Mouse (Mus musculus): ENCODE data around the gene Polr2b. TPM values are rescaled to one million over a fixed set of nuclear protein-coding genes. Genes with fewer than 3 reads are reported as not detected.
A peak's percentile ranks its signal among the peaks of the same experiment; 100 is the strongest.

The Polr2b gene
- total and polyA plus RNA-seq, 3 experiments, result 3.7 to 179 (median 148) TPM

DNA sequence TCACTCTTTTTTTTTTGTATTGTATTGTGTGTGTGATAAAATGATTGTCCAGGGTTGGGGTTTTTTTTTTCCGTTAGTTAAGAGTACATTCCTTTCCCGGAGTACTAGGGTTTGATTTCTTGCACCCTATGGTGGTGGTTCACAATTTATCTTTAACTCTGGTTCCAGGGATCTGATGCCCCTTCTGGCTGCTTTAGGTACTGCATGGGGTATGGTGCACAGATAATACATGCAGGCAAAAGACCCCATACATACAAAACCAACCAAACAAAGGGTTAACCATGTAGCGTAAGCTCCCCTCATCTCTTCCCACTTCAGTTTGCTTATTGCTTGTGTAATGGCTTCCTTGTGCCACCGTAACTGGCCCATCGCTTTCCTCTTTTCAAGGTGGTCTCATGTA, 34.0 kb upstream of the Polr2b start:
- Histone ChIP-seq H3K9me3 (replicated peaks) (peaks cover 2% of the 10 kb centered on the region; the same call in 1 of the 2 replicates), H3K27me3 (ENCODE audit: insufficient read depth, low read length) (no peaks in the 10 kb centered on the region), H3K4me3 (ENCODE audit: low read depth, low read length) (no peak overlapping the region), H3K36me3 (replicated peaks) (peaks cover 94% of the 10 kb centered on the region), H3K4me1 (ENCODE audit: insufficient read depth, low read depth, low read length) (peaks cover 37% of the 10 kb centered on the region)
- DNase-seq (ENCODE audit: low spot score), result no peak
- TF ChIP-seq TAL1 (conservative IDR thresholded peaks at IDR 0.05; ENCODE audit: low read depth, low read length) (no peak), CTCF (IDR thresholded peaks at IDR 0.05; ENCODE audit: low read depth, low read length) (peak; percentile 80)
- no peak for ATAC-seq (ENCODE audit: extremely low read depth, insufficient number of reproducible peaks, low FRiP score, poor library complexity, severe bottlenecking)

DNA sequence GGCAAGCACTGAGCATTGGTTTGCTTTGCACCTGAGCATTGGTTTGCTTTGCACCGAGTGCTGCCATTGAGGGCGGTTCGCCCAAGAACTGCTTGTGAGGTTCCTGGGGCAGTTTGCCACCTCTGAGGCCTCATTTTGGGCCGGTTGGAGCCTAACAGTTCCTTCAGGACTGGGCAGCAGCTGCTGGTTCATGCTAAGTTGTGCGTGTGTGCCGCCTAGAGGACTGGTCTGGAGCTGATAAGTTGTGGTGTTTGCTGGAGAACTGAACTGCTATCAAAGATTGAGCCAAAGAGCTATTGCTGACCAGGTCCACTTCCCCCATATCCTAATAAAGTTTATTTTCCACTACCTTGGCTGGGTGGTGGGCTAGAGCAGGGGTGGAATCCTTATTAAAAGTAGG, 32.7 kb upstream of the Polr2b start:
- Histone ChIP-seq H3K4me3 (ENCODE audit: low read depth, low read length) (no peak overlapping the region), H3K4me1 (ENCODE audit: insufficient read depth, low read depth, low read length) (peaks cover 29% of the 10 kb centered on the region), H3K36me3 (replicated peaks) (peaks cover 96% of the 10 kb centered on the region), H3K9me3 (replicated peaks) (peaks cover 11% of the 10 kb centered on the region), H3K27me3 (ENCODE audit: insufficient read depth, low read length) (no peaks in the 10 kb centered on the region)
- DNase-seq (ENCODE audit: low spot score) (no peak), ATAC-seq (ENCODE audit: extremely low read depth, insufficient number of reproducible peaks, low FRiP score, poor library complexity, severe bottlenecking) (no peak)
- TF ChIP-seq GATA1 (IDR thresholded peaks at IDR 0.05; ENCODE audit: borderline replicate concordance, low read length) (no peak), GATA2 (IDR thresholded peaks at IDR 0.05; ENCODE audit: borderline replicate concordance, low read depth, low read length) (no peak), TAL1 (conservative IDR thresholded peaks at IDR 0.05; ENCODE audit: low read depth, low read length) (no peak), CTCF (IDR thresholded peaks at IDR 0.05; ENCODE audit: low read depth, low read length) (no peak), POLR2AphosphoS5 (IDR thresholded peaks at IDR 0.05; ENCODE audit: insufficient replicate concordance, low read depth, low read length) (no peak)

GRCm38 (mm10) chr5:77281518-77282174, 28.3 kb upstream of the Polr2b start:
- Histone ChIP-seq H3K27me3 (ENCODE audit: insufficient read depth, low read length) (no peaks in the 10 kb centered on the region), H3K9me3 (replicated peaks) (peaks cover 16% of the 10 kb centered on the region), H3K36me3 (replicated peaks) (peaks cover 78% of the 10 kb centered on the region), H3K4me1 (ENCODE audit: insufficient read depth, low read depth, low read length) (peaks cover 5% of the 10 kb centered on the region), H3K4me3 (ENCODE audit: low read depth, low read length) (no peak overlapping the region)
- ATAC-seq (ENCODE audit: extremely low read depth, insufficient number of reproducible peaks, low FRiP score, poor library complexity, severe bottlenecking) (no peak), DNase-seq (ENCODE audit: low spot score) (no peak)
- no peak for TF ChIP-seq POLR2AphosphoS5 (IDR thresholded peaks at IDR 0.05; ENCODE audit: insufficient replicate concordance, low read depth, low read length)
- no peak for TF ChIP-seq TAL1 (conservative IDR thresholded peaks at IDR 0.05; ENCODE audit: low read depth, low read length)
- no peak for TF ChIP-seq GATA2 (IDR thresholded peaks at IDR 0.05; ENCODE audit: borderline replicate concordance, low read depth, low read length)
- no peak for TF ChIP-seq GATA1 (IDR thresholded peaks at IDR 0.05; ENCODE audit: borderline replicate concordance, low read length)
- no peak for TF ChIP-seq CTCF (IDR thresholded peaks at IDR 0.05; ENCODE audit: low read depth, low read length)

DNA sequence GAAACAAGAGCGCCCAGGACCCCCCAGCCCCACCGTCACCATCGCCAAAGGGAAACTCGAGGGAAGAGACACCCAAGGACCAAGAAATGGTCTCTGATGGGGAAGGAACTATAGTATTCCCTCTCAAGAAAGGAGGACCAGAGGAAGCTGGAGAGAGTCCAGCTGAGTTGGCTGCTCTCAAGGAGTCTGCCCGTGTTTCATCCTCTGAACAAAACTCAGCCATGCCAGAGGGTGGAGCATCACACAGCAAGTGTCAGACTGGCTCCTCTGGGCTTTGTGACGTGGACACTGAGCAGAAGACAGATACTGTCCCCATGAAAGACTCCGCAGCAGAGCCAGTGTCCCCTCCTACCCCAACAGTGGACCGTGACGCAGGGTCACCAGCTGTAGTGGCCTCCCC, 27.7 kb upstream of the Polr2b start:
- H3K27me3 ChIP-seq (ENCODE audit: insufficient read depth, low read length), result no peaks in the 10 kb centered on the region
- peaks cover under 1% of the 10 kb centered on the region; the same call in 1 of the 2 replicates for H3K4me1 ChIP-seq (ENCODE audit: insufficient read depth, low read depth, low read length)
- peaks cover 79% of the 10 kb centered on the region for H3K36me3 ChIP-seq (replicated peaks)
- no peak overlapping the region for H3K4me3 ChIP-seq (ENCODE audit: low read depth, low read length)
- ATAC-seq (ENCODE audit: extremely low read depth, insufficient number of reproducible peaks, low FRiP score, poor library complexity, severe bottlenecking) (no peak), DNase-seq (ENCODE audit: low spot score) (no peak)
- TF ChIP-seq CTCF (IDR thresholded peaks at IDR 0.05; ENCODE audit: low read depth, low read length) (no peak), GATA2 (IDR thresholded peaks at IDR 0.05; ENCODE audit: borderline replicate concordance, low read depth, low read length) (no peak), GATA1 (IDR thresholded peaks at IDR 0.05; ENCODE audit: borderline replicate concordance, low read length) (no peak), TAL1 (conservative IDR thresholded peaks at IDR 0.05; ENCODE audit: low read depth, low read length) (no peak), POLR2AphosphoS5 (IDR thresholded peaks at IDR 0.05; ENCODE audit: insufficient replicate concordance, low read depth, low read length) (no peak)
- peaks cover 16% of the 10 kb centered on the region for H3K9me3 ChIP-seq (replicated peaks)

DNA sequence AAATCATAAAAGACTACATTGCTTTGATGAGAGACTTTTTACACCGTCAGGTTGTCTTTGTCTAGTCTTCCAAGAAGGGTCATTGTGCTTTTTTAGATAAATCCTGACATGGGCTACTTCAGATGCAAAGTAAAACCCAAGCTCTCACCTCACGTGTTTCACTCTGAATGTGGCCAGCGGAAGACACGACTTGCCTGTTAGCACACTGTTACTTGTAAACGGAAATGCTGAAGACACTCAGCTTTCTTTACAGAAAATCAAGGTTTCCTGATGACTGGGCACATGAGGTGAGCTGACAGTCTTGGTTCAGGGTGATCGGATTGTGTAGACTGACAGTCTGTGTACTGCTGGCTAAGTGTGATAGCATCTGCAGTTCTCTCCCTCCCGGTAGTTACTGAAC, 24.3 kb upstream of the Polr2b start:
- ATAC-seq (ENCODE audit: extremely low read depth, insufficient number of reproducible peaks, low FRiP score, poor library complexity, severe bottlenecking), result no peak

GRCm38 (mm10) chr5:77286904-77287303, 23.0 kb upstream of the Polr2b start:
- ATAC-seq (ENCODE audit: extremely low read depth, insufficient number of reproducible peaks, low FRiP score, poor library complexity, severe bottlenecking), result no peak
- no peaks in the 10 kb centered on the region for H3K27me3 ChIP-seq (ENCODE audit: insufficient read depth, low read length)
- no peaks in the 10 kb centered on the region for H3K4me1 ChIP-seq (ENCODE audit: insufficient read depth, low read depth, low read length)
- H3K4me3 ChIP-seq (ENCODE audit: low read depth, low read length), result no peak overlapping the region
- no peak for DNase-seq (ENCODE audit: low spot score)
- peaks cover 7% of the 10 kb centered on the region for H3K9me3 ChIP-seq (replicated peaks)
- peaks cover 75% of the 10 kb centered on the region for H3K36me3 ChIP-seq (replicated peaks)
- TF ChIP-seq CTCF (IDR thresholded peaks at IDR 0.05; ENCODE audit: low read depth, low read length), result no peak
- TF ChIP-seq TAL1 (conservative IDR thresholded peaks at IDR 0.05; ENCODE audit: low read depth, low read length), result no peak
- no peak for TF ChIP-seq GATA1 (IDR thresholded peaks at IDR 0.05; ENCODE audit: borderline replicate concordance, low read length)
- no peak for TF ChIP-seq POLR2AphosphoS5 (IDR thresholded peaks at IDR 0.05; ENCODE audit: insufficient replicate concordance, low read depth, low read length)
- no peak for TF ChIP-seq GATA2 (IDR thresholded peaks at IDR 0.05; ENCODE audit: borderline replicate concordance, low read depth, low read length)

More for the DNA sequence above, 24.3 kb upstream of the Polr2b start:
- no peak for DNase-seq (ENCODE audit: low spot score)
- H3K9me3 ChIP-seq (replicated peaks), result peaks cover 14% of the 10 kb centered on the region
- peaks cover 78% of the 10 kb centered on the region for H3K36me3 ChIP-seq (replicated peaks)
- no peaks in the 10 kb centered on the region for H3K4me1 ChIP-seq (ENCODE audit: insufficient read depth, low read depth, low read length)
- H3K27me3 ChIP-seq (ENCODE audit: insufficient read depth, low read length), result no peaks in the 10 kb centered on the region
- no peak for TF ChIP-seq TAL1 (conservative IDR thresholded peaks at IDR 0.05; ENCODE audit: low read depth, low read length)
- TF ChIP-seq POLR2AphosphoS5 (IDR thresholded peaks at IDR 0.05; ENCODE audit: insufficient replicate concordance, low read depth, low read length), result no peak
- TF ChIP-seq GATA2 (IDR thresholded peaks at IDR 0.05; ENCODE audit: borderline replicate concordance, low read depth, low read length), result no peak
- no peak for TF ChIP-seq GATA1 (IDR thresholded peaks at IDR 0.05; ENCODE audit: borderline replicate concordance, low read length)
- TF ChIP-seq CTCF (IDR thresholded peaks at IDR 0.05; ENCODE audit: low read depth, low read length), result no peak
- no peak overlapping the region for H3K4me3 ChIP-seq (ENCODE audit: low read depth, low read length)

All from G1E (cell line).